Mouse (Mus musculus): ENCODE measurements around the gene Swi5. TPM values are rescaled to one million over a fixed set of nuclear protein-coding genes. Genes with fewer than 3 reads are reported as not detected.
A peak's percentile ranks its signal among the peaks of the same experiment; 100 is the strongest.
"Not testable (repeated sequence)": the region's sequence is repeated elsewhere in the genome, so short reads cannot be mapped to it uniquely, and the experiment has no call there.

Swi5 gene
- polyA plus RNA-seq, 2 experiments, result 221 to 324 TPM

DNA sequence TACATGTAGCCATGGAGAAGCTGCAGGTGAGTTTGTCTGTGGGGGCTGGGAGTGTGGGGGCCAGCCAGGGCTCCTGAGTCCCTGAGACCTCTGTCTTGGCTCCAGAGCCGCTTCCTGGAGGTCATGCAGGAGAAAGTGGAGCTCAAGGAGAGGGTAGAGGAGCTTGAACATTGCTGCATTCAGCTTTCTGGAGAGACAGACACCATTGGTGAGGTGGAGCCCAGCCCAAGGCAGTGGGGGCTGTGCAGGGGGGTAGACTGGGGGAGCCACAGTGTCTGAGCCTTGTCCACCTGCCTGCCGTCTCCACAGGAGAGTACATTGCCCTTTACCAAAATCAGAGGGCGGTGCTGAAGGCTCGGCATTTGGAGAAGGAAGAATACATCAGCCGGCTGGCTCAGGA lies 17.8 kb upstream of the Swi5 start:
- 90% methylated on average over 5 of the region's 5 CpGs for WGBS
- H3K36me3 ChIP-seq (ENCODE audit: control insufficient read depth, insufficient read depth, low read length), result peaks cover 98% of the 10 kb centered on the region
- no peak for DNase-seq (ENCODE audit: low spot score)
- ATAC-seq (ENCODE audit: low FRiP score, low read depth), result no peak
- no peaks in the 10 kb centered on the region for H3K27me3 ChIP-seq (ENCODE audit: control insufficient read depth, insufficient read depth, low read length)
- H3K4me3 ChIP-seq (replicated peaks; ENCODE audit: low read length), result no peak overlapping the region
- peaks cover 4% of the 10 kb centered on the region for H3K4me1 ChIP-seq (ENCODE audit: control insufficient read depth, insufficient read depth, low read length)
- no peak overlapping the region for H3K27ac ChIP-seq (replicated peaks; ENCODE audit: low read depth, low read length)
- H3K4me2 ChIP-seq (replicated peaks; ENCODE audit: low read depth, low read length, severe bottlenecking), result no peak overlapping the region
- no peak overlapping the region for H3K9ac ChIP-seq (ENCODE audit: low read depth, low read length, severe bottlenecking)
- H3K9me3 ChIP-seq (ENCODE audit: control insufficient read depth, low read length), result no peaks in the 10 kb centered on the region
- TF ChIP-seq POLR2A (IDR thresholded peaks at IDR 0.05; ENCODE audit: borderline replicate concordance, extremely low read depth, insufficient read depth, insufficient read length), result no peak

DNA sequence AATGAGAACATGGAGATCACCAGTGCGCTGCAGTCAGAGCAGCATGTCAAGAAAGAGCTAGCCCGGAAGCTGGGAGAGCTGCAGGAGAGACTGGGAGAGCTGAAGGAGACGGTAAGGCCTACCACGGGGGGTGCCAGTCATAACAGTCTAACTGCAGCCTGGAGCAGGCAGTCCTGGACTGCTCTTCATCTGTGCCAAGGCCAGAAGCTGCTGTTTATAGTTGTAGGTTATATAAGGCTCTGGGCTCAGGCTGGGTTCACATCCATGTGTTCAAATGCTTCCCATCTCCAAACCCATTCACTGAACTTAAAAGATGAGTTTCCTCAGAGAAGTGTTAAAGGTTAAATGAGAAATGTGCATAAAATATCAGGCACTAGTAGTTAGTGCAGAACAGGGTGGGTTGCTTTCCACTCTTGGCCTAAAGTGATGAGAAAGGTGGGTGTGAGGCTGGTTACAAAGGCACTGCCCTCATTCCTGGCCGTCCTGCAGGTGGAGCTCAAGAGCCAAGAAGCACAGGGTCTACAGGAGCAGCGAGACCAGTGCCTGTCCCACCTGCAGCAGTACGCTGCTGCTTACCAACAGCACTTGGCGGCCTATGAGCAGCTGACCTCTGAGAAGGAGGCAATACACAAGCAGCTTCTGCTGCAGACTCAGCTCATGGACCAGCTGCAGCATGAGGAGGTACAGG lies 16.4 kb upstream of the Swi5 start:
- Histone ChIP-seq H3K27ac (replicated peaks; ENCODE audit: low read depth, low read length) (no peak overlapping the region), H3K9me3 (ENCODE audit: control insufficient read depth, low read length) (no peaks in the 10 kb centered on the region), H3K4me3 (replicated peaks; ENCODE audit: low read length) (no peak overlapping the region), H3K4me1 (ENCODE audit: control insufficient read depth, insufficient read depth, low read length) (no peaks in the 10 kb centered on the region), H3K36me3 (ENCODE audit: control insufficient read depth, insufficient read depth, low read length) (peaks cover 96% of the 10 kb centered on the region), H3K9ac (ENCODE audit: low read depth, low read length, severe bottlenecking) (no peak overlapping the region), H3K4me2 (replicated peaks; ENCODE audit: low read depth, low read length, severe bottlenecking) (no peak overlapping the region), H3K27me3 (ENCODE audit: control insufficient read depth, insufficient read depth, low read length) (no peaks in the 10 kb centered on the region)
- DNase-seq (ENCODE audit: low spot score) (peak; percentile 42), ATAC-seq (ENCODE audit: low FRiP score, low read depth) (peak; percentile 51)
- 48% methylated on average over 8 of the region's 8 CpGs for WGBS
- TF ChIP-seq POLR2A (IDR thresholded peaks at IDR 0.05; ENCODE audit: borderline replicate concordance, extremely low read depth, insufficient read depth, insufficient read length), result no peak

DNA sequence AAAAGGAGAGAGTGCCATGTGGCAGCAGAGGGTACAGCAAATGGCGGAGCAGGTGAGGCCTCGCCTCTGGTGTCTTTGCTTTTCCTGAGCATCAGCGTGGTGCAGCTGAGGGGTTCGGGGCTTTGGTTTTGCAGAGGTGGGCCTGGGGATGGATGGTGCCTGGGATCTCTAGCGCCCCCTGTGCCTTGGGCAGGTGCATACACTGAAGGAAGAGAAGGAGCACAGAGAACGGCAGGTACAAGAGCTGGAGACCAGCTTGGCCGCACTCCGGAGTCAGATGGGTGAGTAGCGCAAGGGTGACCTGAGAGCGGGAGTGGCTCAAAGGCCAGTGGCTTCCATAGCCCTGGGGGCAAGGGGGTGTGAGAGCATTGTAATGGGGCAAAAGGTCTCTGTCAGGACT lies 15.1 kb upstream of the Swi5 start:
- ATAC-seq (ENCODE audit: low FRiP score, low read depth), result no peak
- H3K4me1 ChIP-seq (ENCODE audit: control insufficient read depth, insufficient read depth, low read length), result no peaks in the 10 kb centered on the region
- H3K9me3 ChIP-seq (ENCODE audit: control insufficient read depth, low read length), result no peaks in the 10 kb centered on the region
- no peaks in the 10 kb centered on the region for H3K27me3 ChIP-seq (ENCODE audit: control insufficient read depth, insufficient read depth, low read length)
- H3K36me3 ChIP-seq (ENCODE audit: control insufficient read depth, insufficient read depth, low read length), result peaks cover 96% of the 10 kb centered on the region
- no peak for TF ChIP-seq POLR2A (IDR thresholded peaks at IDR 0.05; ENCODE audit: borderline replicate concordance, extremely low read depth, insufficient read depth, insufficient read length)
- H3K27ac ChIP-seq (replicated peaks; ENCODE audit: low read depth, low read length), result no peak overlapping the region
- H3K4me2 ChIP-seq (replicated peaks; ENCODE audit: low read depth, low read length, severe bottlenecking), result no peak overlapping the region
- 92% methylated on average over 9 of the region's 10 CpGs for WGBS
- H3K9ac ChIP-seq (ENCODE audit: low read depth, low read length, severe bottlenecking), result no peak overlapping the region
- no peak overlapping the region for H3K4me3 ChIP-seq (replicated peaks; ENCODE audit: low read length)
- DNase-seq (ENCODE audit: low spot score), result no peak

DNA sequence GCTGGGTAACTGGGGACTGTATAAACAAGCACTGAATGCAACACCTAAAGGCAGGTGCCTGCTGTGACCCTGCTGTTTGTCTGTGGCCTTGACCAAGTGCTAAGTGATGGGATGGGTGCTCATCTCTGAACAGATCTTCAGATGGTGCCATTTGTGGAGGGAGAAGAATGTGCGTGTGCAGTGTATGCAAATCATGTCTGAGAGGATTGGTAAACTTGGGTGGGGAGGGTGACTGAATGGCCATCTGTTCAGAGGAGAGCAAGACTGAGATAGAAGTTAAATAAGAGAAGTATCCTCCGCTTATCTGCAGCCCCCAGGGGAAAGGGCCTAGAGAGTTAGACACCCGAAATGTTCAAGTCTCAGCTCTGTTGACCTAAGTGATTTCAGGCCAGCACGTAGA lies 11.6 kb upstream of the Swi5 start:
- Histone ChIP-seq H3K9me3 (ENCODE audit: control insufficient read depth, low read length) (no peaks in the 10 kb centered on the region), H3K27me3 (ENCODE audit: control insufficient read depth, insufficient read depth, low read length) (no peaks in the 10 kb centered on the region), H3K4me2 (replicated peaks; ENCODE audit: low read depth, low read length, severe bottlenecking) (no peak overlapping the region), H3K4me1 (ENCODE audit: control insufficient read depth, insufficient read depth, low read length) (no peaks in the 10 kb centered on the region), H3K27ac (replicated peaks; ENCODE audit: low read depth, low read length) (no peak overlapping the region), H3K4me3 (replicated peaks; ENCODE audit: low read length) (no peak overlapping the region), H3K36me3 (ENCODE audit: control insufficient read depth, insufficient read depth, low read length) (peaks cover 86% of the 10 kb centered on the region), H3K9ac (ENCODE audit: low read depth, low read length, severe bottlenecking) (no peak overlapping the region)
- ATAC-seq (ENCODE audit: low FRiP score, low read depth) (no peak), DNase-seq (ENCODE audit: low spot score) (no peak)
- 91% methylated on average over 4 of the region's 4 CpGs for WGBS
- TF ChIP-seq POLR2A (IDR thresholded peaks at IDR 0.05; ENCODE audit: borderline replicate concordance, extremely low read depth, insufficient read depth, insufficient read length), result no peak

DNA sequence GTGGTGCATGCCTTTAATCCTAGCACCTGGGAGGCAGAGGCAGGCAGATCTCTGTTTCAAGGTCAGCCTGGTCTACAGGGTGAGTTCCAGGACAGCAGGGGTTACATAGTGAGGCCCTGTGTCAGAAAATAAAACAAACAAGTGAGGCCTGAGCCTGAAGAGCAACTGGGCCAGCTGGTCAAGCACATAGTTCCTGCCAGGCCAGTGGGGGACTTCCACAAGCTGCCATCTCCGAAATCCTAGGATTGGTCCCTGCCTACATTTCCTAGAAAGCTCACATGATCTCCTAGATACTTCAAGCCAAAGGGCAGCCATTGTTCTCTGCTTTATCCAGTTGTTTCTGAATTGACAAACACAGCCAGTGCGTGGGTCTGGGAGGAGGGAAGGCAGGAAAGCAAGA lies 8.0 kb upstream of the Swi5 start:
- not testable (repeated sequence) for H3K27ac ChIP-seq (replicated peaks; ENCODE audit: low read depth, low read length); H3K27me3 ChIP-seq (ENCODE audit: control insufficient read depth, insufficient read depth, low read length); H3K9me3 ChIP-seq (ENCODE audit: control insufficient read depth, low read length); H3K4me3 ChIP-seq (replicated peaks; ENCODE audit: low read length); ATAC-seq (ENCODE audit: low FRiP score, low read depth); DNase-seq (ENCODE audit: low spot score); H3K9ac ChIP-seq (ENCODE audit: low read depth, low read length, severe bottlenecking); H3K4me1 ChIP-seq (ENCODE audit: control insufficient read depth, insufficient read depth, low read length); H3K4me2 ChIP-seq (replicated peaks; ENCODE audit: low read depth, low read length, severe bottlenecking)
- WGBS, result 100% methylated on average over 1 of the region's 2 CpGs
- peaks cover 74% of the 10 kb centered on the region for H3K36me3 ChIP-seq (ENCODE audit: control insufficient read depth, insufficient read depth, low read length)

DNA sequence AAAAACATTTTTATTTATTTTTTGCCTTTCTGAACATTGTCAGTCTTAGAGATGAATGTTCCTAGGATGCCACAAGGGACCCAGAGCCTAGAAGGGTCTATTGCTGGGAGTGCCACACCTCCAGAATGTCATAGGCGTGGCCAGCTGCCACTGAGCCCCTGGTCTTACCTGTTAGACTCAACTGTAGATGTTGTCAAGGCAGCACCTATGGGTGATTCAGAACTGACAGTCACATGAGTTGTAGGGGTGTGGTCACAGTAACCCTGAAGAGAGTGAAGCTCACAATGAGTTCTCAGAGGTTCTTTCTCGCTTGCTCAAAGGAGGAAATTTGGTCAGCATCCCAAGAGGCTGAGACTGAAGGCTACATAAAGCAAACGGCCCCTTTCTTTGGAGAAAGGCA lies 7.4 kb upstream of the Swi5 start:
- WGBS, result 77% methylated on average over 3 of the region's 3 CpGs
- no peak overlapping the region for H3K4me3 ChIP-seq (replicated peaks; ENCODE audit: low read length)
- no peaks in the 10 kb centered on the region for H3K9me3 ChIP-seq (ENCODE audit: control insufficient read depth, low read length)
- no peaks in the 10 kb centered on the region for H3K27me3 ChIP-seq (ENCODE audit: control insufficient read depth, insufficient read depth, low read length)
- no peak for ATAC-seq (ENCODE audit: low FRiP score, low read depth)
- peaks cover 74% of the 10 kb centered on the region for H3K36me3 ChIP-seq (ENCODE audit: control insufficient read depth, insufficient read depth, low read length)
- H3K4me2 ChIP-seq (replicated peaks; ENCODE audit: low read depth, low read length, severe bottlenecking), result no peak overlapping the region
- no peak overlapping the region for H3K9ac ChIP-seq (ENCODE audit: low read depth, low read length, severe bottlenecking)
- no peaks in the 10 kb centered on the region for H3K4me1 ChIP-seq (ENCODE audit: control insufficient read depth, insufficient read depth, low read length)
- no peak for TF ChIP-seq POLR2A (IDR thresholded peaks at IDR 0.05; ENCODE audit: borderline replicate concordance, extremely low read depth, insufficient read depth, insufficient read length)
- no peak for DNase-seq (ENCODE audit: low spot score)
- H3K27ac ChIP-seq (replicated peaks; ENCODE audit: low read depth, low read length), result no peak overlapping the region
